Mouse (Mus musculus) limb, embryonic 12.5 days (tissue): ENCODE results near the gene Peg3. TPM values are rescaled to one million over a fixed set of nuclear protein-coding genes. Genes with fewer than 3 reads are reported as not detected.
A peak's percentile ranks its signal among the peaks of the same experiment; 100 is the strongest.

Experiments used
- ATAC-seq: fragments of 200-750 bp; cut with Nextera tagmentation; 2 replicates; pipeline ENCODE4 v1.8.0; 2017; ENCODE audit warnings: low read depth, moderate TSS enrichment; ENCODE audit not compliant: insufficient number of reproducible peaks, insufficient read depth, low FRiP score, low TSS enrichment
- H3K27ac ChIP-seq: fragments of 300-500 bp; sonication (generic); 2 replicates; pipeline ENCODE4 v1.5.1; 2016; ENCODE audit warnings: mild to moderate bottlenecking, moderate library complexity
- H3K27me3 ChIP-seq: fragments of 300-500 bp; sonication (generic); 2 replicates; pipeline ENCODE4 v1.6.1; 2016; ENCODE audit warnings: mild to moderate bottlenecking, moderate library complexity
- H3K36me3 ChIP-seq: fragments of 300-500 bp; sonication (generic); 2 replicates; pipeline ENCODE4 v1.6.1; 2016; ENCODE audit warnings: mild to moderate bottlenecking, moderate library complexity
- H3K4me1 ChIP-seq: fragments of 300-500 bp; sonication (generic); replicated peaks from 2 replicates; pipeline ENCODE4 v1.6.1; 2016
- H3K4me2 ChIP-seq: fragments of 300-500 bp; sonication (generic); 2 replicates; pipeline ENCODE4 v1.6.1; 2016; ENCODE audit warnings: mild to moderate bottlenecking, moderate library complexity
- H3K4me3 ChIP-seq: fragments of 300-500 bp; sonication (generic); replicated peaks from 2 replicates; pipeline ENCODE4 v1.5.1; 2016; ENCODE audit warnings: mild to moderate bottlenecking
- H3K9ac ChIP-seq: fragments of 300-500 bp; sonication (generic); replicated peaks from 2 replicates; pipeline ENCODE4 v1.6.1; 2016; ENCODE audit warnings: mild to moderate bottlenecking, moderate library complexity
- H3K9me3 ChIP-seq: fragments of 300-500 bp; sonication (generic); 2 replicates; pipeline ENCODE4 v1.6.1; 2016; ENCODE audit warnings: mild to moderate bottlenecking, moderate library complexity
- WGBS: fragments of 180-500 bp; shearing (Covaris S2); methylation state at CpG from one replicate; pipeline ENCODE4 v1.1.7; 2016; 5-methylcytosine and 5-hydroxymethylcytosine counted together
- polyA plus RNA-seq: library from polyadenylated mRNA; unstranded; fragments of >200 nt; fragmentation: Nextera tagmentation; extraction: Ambion mirVana; gene quantifications from 2 replicates; pipeline ENCODE4 v1.2.1, GENCODE M21; 2016

The Peg3 gene
- polyA plus RNA-seq, 1 experiment from 2014 or later = 217 TPM

GRCm38 (mm10) chr7:6709396-6709795, 20.8 kb downstream of the Peg3 start:
- Histone ChIP-seq H3K4me3 (no peak overlapping the region), H3K4me2 (no peak overlapping the region), H3K4me1 (no peaks in the 10 kb centered on the region), H3K27me3 (no peaks in the 10 kb centered on the region), H3K27ac (no peak overlapping the region), H3K9me3 (peaks cover 12% of the 10 kb centered on the region; the same call in 1 of the 2 replicates), H3K9ac (no peak overlapping the region), H3K36me3 (peaks cover 86% of the 10 kb centered on the region)
- 92% methylated on average over 15 of the region's 15 CpGs for WGBS
- no peak for ATAC-seq

- H3K27me3 ChIP-seq = no peaks in the 10 kb centered on the region
- peaks cover 87% of the 10 kb centered on the region for H3K36me3 ChIP-seq
- ATAC-seq = no peak
- H3K27ac ChIP-seq = no peak overlapping the region
- no peak overlapping the region for H3K4me2 ChIP-seq
- peaks cover 12% of the 10 kb centered on the region; the same call in 1 of the 2 replicates for H3K9me3 ChIP-seq
- 88% methylated on average over 17 of the region's 17 CpGs for WGBS
- H3K4me1 ChIP-seq = no peaks in the 10 kb centered on the region
- no peak overlapping the region for H3K9ac ChIP-seq
- no peak overlapping the region for H3K4me3 ChIP-seq
Measured at GRCm38 (mm10) chr7:6708451-6709180, 21.6 kb downstream of the Peg3 start.

- no peak overlapping the region for H3K4me2 ChIP-seq
- no peaks in the 10 kb centered on the region for H3K4me1 ChIP-seq
- no peaks in the 10 kb centered on the region for H3K27me3 ChIP-seq
- WGBS = 95% methylated on average over 23 of the region's 23 CpGs
- peaks cover 76% of the 10 kb centered on the region for H3K36me3 ChIP-seq
- H3K4me3 ChIP-seq = no peak overlapping the region
- ATAC-seq = no peak
- H3K27ac ChIP-seq = no peak overlapping the region
- H3K9ac ChIP-seq = no peak overlapping the region
- peaks cover 12% of the 10 kb centered on the region; the same call in 1 of the 2 replicates for H3K9me3 ChIP-seq
Measured at GRCm38 (mm10) chr7:6707416-6708015, 22.7 kb downstream of the Peg3 start.

- Histone ChIP-seq H3K27me3 (no peaks in the 10 kb centered on the region), H3K9me3 (no peaks in the 10 kb centered on the region), H3K36me3 (peaks cover 4% of the 10 kb centered on the region; the same call in 1 of the 2 replicates), H3K4me2 (no peak overlapping the region), H3K27ac (no peak overlapping the region), H3K9ac (no peak overlapping the region), H3K4me3 (no peak overlapping the region), H3K4me1 (no peaks in the 10 kb centered on the region)
- ATAC-seq = no peak
- 84% methylated on average over 3 of the region's 3 CpGs for WGBS
Measured at GRCm38 (mm10) chr7:6699230-6699629, 31.0 kb downstream of the Peg3 start.

- Histone ChIP-seq H3K4me3 (peak within 1 kb of the TSS; percentile 54), H3K4me1 (no peaks in the 10 kb centered on the region), H3K36me3 (no peaks in the 10 kb centered on the region), H3K27me3 (no peaks in the 10 kb centered on the region), H3K9me3 (no peaks in the 10 kb centered on the region), H3K9ac (peak within 1 kb of the TSS; percentile 59), H3K4me2 (peak within 1 kb of the TSS; percentile 72), H3K27ac (no peak within 1 kb of the TSS)
- WGBS = 12% methylated on average over 32 of the region's 32 CpGs
- ATAC-seq = peak; percentile 100
Measured at GRCm38 (mm10) chr7:6696241-6697045, 33.8 kb downstream of the Peg3 start, which contains the start of gene Zim1. TSS of gene Zim1 (minus strand) at chr7:6696450.

- Histone ChIP-seq H3K27ac (no peak overlapping the region), H3K4me2 (no peak overlapping the region), H3K36me3 (peaks cover 48% of the 10 kb centered on the region), H3K9me3 (no peaks in the 10 kb centered on the region), H3K4me1 (no peaks in the 10 kb centered on the region), H3K27me3 (no peaks in the 10 kb centered on the region), H3K4me3 (no peak overlapping the region), H3K9ac (no peak overlapping the region)
- no peak for ATAC-seq
- 93% methylated on average over 6 of the region's 6 CpGs for WGBS
Measured at GRCm38 (mm10) chr7:6685511-6685910, 44.7 kb downstream of the Peg3 start.

- Histone ChIP-seq H3K9ac (no peak overlapping the region), H3K36me3 (no peaks in the 10 kb centered on the region), H3K27me3 (no peaks in the 10 kb centered on the region), H3K4me3 (no peak overlapping the region), H3K27ac (no peak overlapping the region), H3K9me3 (no peaks in the 10 kb centered on the region; the same call in 1 of the 2 replicates), H3K4me2 (no peak overlapping the region), H3K4me1 (no peaks in the 10 kb centered on the region)
- WGBS = 69% methylated on average over 3 of the region's 3 CpGs
- no peak for ATAC-seq
Measured at GRCm38 (mm10) chr7:6666726-6667125, 63.5 kb downstream of the Peg3 start.

- Histone ChIP-seq H3K9ac (no peak overlapping the region), H3K4me3 (no peak overlapping the region), H3K27ac (no peak overlapping the region), H3K4me2 (no peak overlapping the region), H3K27me3 (no peaks in the 10 kb centered on the region), H3K4me1 (no peaks in the 10 kb centered on the region), H3K36me3 (no peaks in the 10 kb centered on the region), H3K9me3 (no peaks in the 10 kb centered on the region)
- no peak for ATAC-seq
- WGBS = 66% methylated on average over 7 of the region's 7 CpGs
Measured at GRCm38 (mm10) chr7:6663430-6663829, 66.8 kb downstream of the Peg3 start.

GRCm38 (mm10) chr7:6659605-6660004, 70.6 kb downstream of the Peg3 start:
- no peak overlapping the region for H3K9ac ChIP-seq

GRCm38 (mm10) chr7:6658606-6659005, 71.6 kb downstream of the Peg3 start:
- Histone ChIP-seq H3K4me3 (no peak overlapping the region), H3K9ac (no peak overlapping the region), H3K36me3 (no peaks in the 10 kb centered on the region), H3K27me3 (no peaks in the 10 kb centered on the region), H3K4me1 (0 out of 2 replicates have a peak, but pooled peaks cover 4% of the 10 kb centered on the region), H3K4me2 (no peak overlapping the region), H3K27ac (no peak overlapping the region), H3K9me3 (no peaks in the 10 kb centered on the region)
- 93% methylated on average over 7 of the region's 7 CpGs for WGBS
- ATAC-seq = no peak

More at GRCm38 (mm10) chr7:6659605-6660004, 70.6 kb downstream of the Peg3 start:
- Histone ChIP-seq H3K4me2 (no peak overlapping the region), H3K9me3 (no peaks in the 10 kb centered on the region), H3K4me1 (0 out of 2 replicates have a peak, but pooled peaks cover 4% of the 10 kb centered on the region), H3K27ac (no peak overlapping the region), H3K27me3 (no peaks in the 10 kb centered on the region), H3K4me3 (no peak overlapping the region), H3K36me3 (no peaks in the 10 kb centered on the region)
- ATAC-seq = no peak
- WGBS = 28% methylated on average over 2 of the region's 2 CpGs
